Mouse (Mus musculus): ENCODE data around the gene Cdkn2b. TPM values are rescaled to one million over a fixed set of nuclear protein-coding genes. Genes with fewer than 3 reads are reported as not detected.

Gene Cdkn2b
- total and polyA plus RNA-seq, 3 experiments: 1.9 to 2.5 TPM; not detected in 1

DNA sequence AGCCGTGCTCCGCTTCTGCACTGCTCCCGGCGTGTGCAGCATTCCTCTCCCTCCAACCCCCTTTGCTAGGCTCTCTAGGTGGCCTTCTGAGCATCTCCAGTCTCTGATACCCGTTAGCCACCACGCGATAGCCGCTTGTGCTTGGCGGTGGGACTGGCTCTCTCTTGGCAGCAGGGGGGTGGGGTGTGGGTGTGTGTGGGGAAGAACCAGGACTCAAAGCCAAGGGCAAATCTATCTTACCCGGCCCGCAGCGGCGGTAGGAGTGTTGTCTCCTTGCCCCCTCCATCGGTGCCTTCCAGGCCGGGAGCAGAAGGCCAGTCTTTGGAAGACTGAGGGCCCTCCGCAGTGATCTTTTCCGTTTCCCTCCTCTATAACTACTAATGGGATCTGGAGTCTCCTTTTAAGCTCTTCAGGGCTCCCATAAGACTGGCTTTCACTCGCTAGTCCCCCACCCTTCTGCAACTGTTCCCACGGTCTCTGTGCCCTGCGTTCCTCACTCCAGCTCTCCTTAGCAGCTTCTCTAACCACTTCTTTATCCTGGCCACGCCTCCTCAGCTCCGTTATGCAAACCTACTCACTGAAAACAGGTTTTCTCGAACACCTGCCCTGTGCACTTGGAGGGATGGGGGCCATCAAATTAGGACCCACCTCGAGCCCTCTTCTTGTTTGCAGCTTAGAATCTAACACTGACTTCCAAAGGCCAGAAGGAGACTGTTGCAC is 35.9 kb downstream of the Cdkn2b start:
- H3K36me3 ChIP-seq (ENCODE audit: control insufficient read depth in 1 of 2, insufficient read depth in 2 of 2, low read length in 2 of 2): peaks cover 3 to 7% of the 10 kb centered on the region in 2 experiments; a peak in 3 of 4 replicates
- no peaks in the 10 kb centered on the region for H3K27me3 ChIP-seq (ENCODE audit: control insufficient read depth in 1 of 2, insufficient read depth in 2 of 2, low read length in 2 of 2)
- no peak for DNase-seq (ENCODE audit: low read depth, low spot score)
- no peak overlapping the region for H3K27ac ChIP-seq (ENCODE audit: control insufficient read depth, low read depth, low read length)
- H3K9me3 ChIP-seq (replicated peaks; ENCODE audit: insufficient read depth, low read length): no peaks in the 10 kb centered on the region
- TF ChIP-seq E2F4 (IDR thresholded peaks at IDR 0.05; ENCODE audit: borderline replicate concordance, low read depth, low read length): no peak
- TF ChIP-seq ZNF384 (IDR thresholded peaks at IDR 0.05; ENCODE audit: low read depth, low read length): no peak
- TF ChIP-seq GATA1 (IDR thresholded peaks at IDR 0.05; ENCODE audit: low read depth, low read length): no peak
- TF ChIP-seq CHD2 (IDR thresholded peaks at IDR 0.05; ENCODE audit: low read length): no peak
- TF ChIP-seq MAFK (IDR thresholded peaks at IDR 0.05; ENCODE audit: borderline replicate concordance, low read depth, low read length): no peak
- TF ChIP-seq TCF12 (IDR thresholded peaks at IDR 0.05; ENCODE audit: low read depth, low read length): no peak
- H3K4me3 ChIP-seq (ENCODE audit: control insufficient read depth in 1 of 2, insufficient read depth in 1 of 2, low read depth in 2 of 2, low read length in 2 of 2): no peak overlapping the region
- no peak overlapping the region for H3K9ac ChIP-seq (ENCODE audit: control insufficient read depth, low read depth, low read length, poor library complexity, severe bottlenecking)
- H3K4me1 ChIP-seq (ENCODE audit: control insufficient read depth in 1 of 2, insufficient read depth in 2 of 2, low read length in 2 of 2): peaks cover 0 to 3% of the 10 kb centered on the region in 2 experiments; a peak in 1 of 4 replicates
- peaks cover 2% of the 10 kb centered on the region; the same call in 1 of the 2 replicates for H3K79me2 ChIP-seq (ENCODE audit: control insufficient read depth, insufficient read depth, low read length, poor library complexity)

DNA sequence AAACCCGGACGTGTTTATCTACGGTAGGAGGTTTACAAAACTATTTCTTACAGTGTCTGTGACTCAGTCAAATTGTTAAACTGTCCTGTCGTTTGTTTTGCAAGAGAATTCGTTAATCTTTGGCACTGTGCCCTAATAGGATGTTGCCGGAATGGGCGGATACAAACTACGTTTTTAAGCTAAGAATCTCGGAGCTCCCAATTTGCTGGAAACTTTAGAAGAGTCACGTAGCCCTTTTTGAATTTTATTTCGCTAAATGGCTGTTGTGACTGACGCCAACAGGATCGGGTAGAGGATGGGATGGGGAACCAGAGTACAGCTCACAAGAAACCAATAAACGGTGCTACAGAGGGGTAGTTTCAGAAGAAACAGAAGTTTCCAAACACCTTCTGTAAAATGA is 36.8 kb downstream of the Cdkn2b start:
- Histone ChIP-seq H3K4me1 (ENCODE audit: control insufficient read depth in 1 of 2, insufficient read depth in 2 of 2, low read length in 2 of 2) (no peaks in the 10 kb centered on the region), H3K79me2 (ENCODE audit: control insufficient read depth, insufficient read depth, low read length, poor library complexity) (peaks cover under 1% of the 10 kb centered on the region; the same call in 1 of the 2 replicates), H3K4me3 (ENCODE audit: control insufficient read depth in 1 of 2, insufficient read depth in 1 of 2, low read depth in 2 of 2, low read length in 2 of 2) (no peak overlapping the region), H3K9ac (ENCODE audit: control insufficient read depth, low read depth, low read length, poor library complexity, severe bottlenecking) (no peak overlapping the region), H3K36me3 (ENCODE audit: control insufficient read depth in 1 of 2, insufficient read depth in 2 of 2, low read length in 2 of 2) (peaks cover 0 to 7% of the 10 kb centered on the region in 2 experiments; a peak in 1 of 4 replicates), H3K27ac (ENCODE audit: control insufficient read depth, low read depth, low read length) (no peak overlapping the region), H3K27me3 (ENCODE audit: control insufficient read depth in 1 of 2, insufficient read depth in 2 of 2, low read length in 2 of 2) (no peaks in the 10 kb centered on the region), H3K9me3 (replicated peaks; ENCODE audit: insufficient read depth, low read length) (no peaks in the 10 kb centered on the region)
- DNase-seq (ENCODE audit: low read depth, low spot score): no peak
- TF ChIP-seq SIN3A (IDR thresholded peaks at IDR 0.05; ENCODE audit: low read length): no peak
- no peak for TF ChIP-seq BHLHE40 (IDR thresholded peaks at IDR 0.05; ENCODE audit: borderline replicate concordance, low read depth, low read length)
- TF ChIP-seq MYB (IDR thresholded peaks at IDR 0.05; ENCODE audit: low read depth, low read length): no peak
- TF ChIP-seq KAT2A (conservative IDR thresholded peaks at IDR 0.05; ENCODE audit: low read depth, low read length): no peak
- no peak for TF ChIP-seq MYC (IDR thresholded peaks at IDR 0.05; ENCODE audit: low read depth, low read length)
- no peak for TF ChIP-seq POLR2AphosphoS5 (IDR thresholded peaks at IDR 0.05; ENCODE audit: borderline replicate concordance, low read depth, low read length)
- TF ChIP-seq NELFE (IDR thresholded peaks at IDR 0.05; ENCODE audit: low read depth, low read length): no peak
- no peak for TF ChIP-seq MEF2A (IDR thresholded peaks at IDR 0.05; ENCODE audit: extremely low read depth, insufficient replicate concordance, low read depth, low read length, poor library complexity, severe bottlenecking)
- no peak for TF ChIP-seq USF2 (IDR thresholded peaks at IDR 0.05; ENCODE audit: borderline replicate concordance in 1 of 2, insufficient read depth in 1 of 2, low read depth in 1 of 2, low read length in 2 of 2)
- TF ChIP-seq GABPA (IDR thresholded peaks at IDR 0.05; ENCODE audit: low read depth, low read length): no peak
- TF ChIP-seq MAFK (IDR thresholded peaks at IDR 0.05; ENCODE audit: borderline replicate concordance, low read depth, low read length): no peak
- no peak for TF ChIP-seq NRF1 (IDR thresholded peaks at IDR 0.05; ENCODE audit: insufficient read depth, low read depth, low read length, poor library complexity, severe bottlenecking)
- no peak for TF ChIP-seq ZC3H11A (IDR thresholded peaks at IDR 0.05; ENCODE audit: low read depth, low read length)
- no peak for TF ChIP-seq ZMIZ1 (IDR thresholded peaks at IDR 0.05; ENCODE audit: low read depth, low read length)
- no peak for TF ChIP-seq POLR2A (IDR thresholded peaks at IDR 0.05; ENCODE audit: control insufficient read depth in 1 of 2, insufficient read depth in 1 of 2, low read depth in 1 of 2, low read length in 2 of 2, poor library complexity in 1 of 2)
- TF ChIP-seq TAL1 (IDR thresholded peaks at IDR 0.05; ENCODE audit: low read length): no peak
- TF ChIP-seq CTCF (IDR thresholded peaks at IDR 0.05 in 2 of 3, conservative IDR thresholded peaks at IDR 0.05 in 1 of 3; ENCODE audit: control insufficient read depth in 1 of 3, insufficient read depth in 1 of 3, low read depth in 2 of 3, low read length in 3 of 3, poor library complexity in 1 of 3, severe bottlenecking in 1 of 3): no peak

All from MEL (cell line).